Mouse (Mus musculus): ENCODE measurements around the gene Hus1b.

- TF ChIP-seq CTCF (IDR thresholded peaks at IDR 0.05; ENCODE audit: low read depth) (no peak), EP300 (IDR thresholded peaks at IDR 0.05; ENCODE audit: low read depth) (no peak)
Measured at GRCm38 (mm10) chr13:30989710-30990109, 42.2 kb upstream of the Hus1b start.

Data from liver, postnatal 0 days (tissue).